Mouse (Mus musculus): ENCODE data around the gene Bbx. TPM values are rescaled to one million over a fixed set of nuclear protein-coding genes. Genes with fewer than 3 reads are reported as not detected.

Gene Bbx
- total RNA-seq, 2 experiments from 2014 or later: 15.4 to 18.0 TPM

DNA sequence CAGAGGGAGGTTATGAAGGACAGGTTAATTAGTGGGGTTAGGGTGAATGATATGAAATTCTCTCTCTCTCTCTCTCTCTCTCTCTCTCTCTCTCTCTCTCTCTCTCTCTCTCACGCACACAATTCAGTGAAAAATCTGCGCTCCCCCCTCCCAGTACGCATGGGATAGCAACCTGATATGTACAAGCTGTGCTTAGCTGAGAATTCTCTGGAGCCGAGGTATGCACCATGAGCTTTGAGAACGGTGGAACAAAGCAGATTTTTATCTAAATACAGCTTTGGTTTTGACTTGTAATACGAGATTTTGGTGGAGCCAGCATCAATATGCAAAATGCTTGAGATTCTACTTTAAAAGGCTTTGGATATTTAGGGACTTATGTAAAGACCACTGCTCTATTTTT lies 243.1 kb downstream of the Bbx start:
- intact Hi-C loops (cut with DNase I): no loop called here
- no peak for DNase-seq

DNA sequence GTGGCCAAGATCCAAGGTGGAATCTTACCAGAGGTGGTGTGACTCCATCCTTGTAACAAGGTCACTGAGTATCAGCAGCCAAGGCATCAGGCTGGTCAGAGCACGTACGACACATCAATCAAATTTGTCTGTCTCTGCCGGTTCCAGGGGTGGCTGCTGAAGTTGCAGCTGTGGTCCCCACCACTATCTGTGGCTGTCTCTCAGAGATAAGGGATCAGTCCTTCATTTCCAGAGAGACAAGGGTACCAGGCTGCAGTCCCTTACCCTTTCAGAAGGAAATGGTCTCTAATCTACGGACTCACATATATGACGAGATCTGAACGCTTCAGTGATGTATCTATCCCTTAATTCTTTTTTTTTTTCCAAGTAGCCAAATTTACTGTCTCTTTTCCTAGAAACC lies 245.6 kb downstream of the Bbx start:
- DNase-seq: no peak
- intact Hi-C loops (cut with DNase I): no loop called here

DNA sequence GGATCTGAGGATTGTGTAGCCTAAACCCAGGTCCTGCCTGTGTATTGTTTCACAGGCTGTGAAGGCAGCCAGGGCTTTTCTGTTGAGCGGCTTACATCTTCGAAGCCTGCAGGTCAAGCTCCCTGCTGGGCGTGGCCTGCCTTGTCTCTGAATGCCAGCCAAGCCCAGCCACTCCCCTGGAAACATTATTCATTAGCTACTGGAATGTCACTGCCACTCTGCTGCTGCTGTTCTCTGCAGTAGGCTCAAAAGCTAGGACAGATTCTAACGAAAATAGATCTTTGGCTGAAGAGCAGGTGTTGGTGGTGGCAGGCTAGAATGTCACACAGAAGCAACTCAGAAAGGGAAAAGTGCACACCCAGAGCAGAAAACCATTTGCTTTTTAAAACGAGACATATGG lies 247.1 kb downstream of the Bbx start:
- peak; percentile 48 to 67 for DNase-seq
- intact Hi-C loops (cut with DNase I): no loop called here

DNA sequence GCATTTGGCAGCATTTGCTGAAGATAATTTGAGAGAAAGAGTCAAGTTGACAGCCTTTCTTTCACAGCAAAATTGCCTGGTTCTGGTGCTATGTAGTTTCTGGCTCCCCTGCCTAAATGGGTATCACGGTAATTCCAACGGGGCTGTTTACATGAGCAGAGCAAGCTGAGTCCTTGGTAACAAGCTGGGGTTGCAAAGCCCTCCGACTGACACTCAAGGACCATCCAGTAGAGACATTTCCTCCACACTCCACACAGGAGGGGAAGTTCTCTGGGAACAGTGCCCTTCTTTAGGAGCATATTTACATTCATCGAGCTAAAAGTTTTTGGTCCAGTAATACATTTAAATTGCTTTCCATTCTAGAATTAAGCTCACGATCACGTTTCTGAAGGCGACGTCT lies 249.2 kb downstream of the Bbx start:
- DNase-seq: no peak
- intact Hi-C loops (cut with DNase I): no loop called here

DNA sequence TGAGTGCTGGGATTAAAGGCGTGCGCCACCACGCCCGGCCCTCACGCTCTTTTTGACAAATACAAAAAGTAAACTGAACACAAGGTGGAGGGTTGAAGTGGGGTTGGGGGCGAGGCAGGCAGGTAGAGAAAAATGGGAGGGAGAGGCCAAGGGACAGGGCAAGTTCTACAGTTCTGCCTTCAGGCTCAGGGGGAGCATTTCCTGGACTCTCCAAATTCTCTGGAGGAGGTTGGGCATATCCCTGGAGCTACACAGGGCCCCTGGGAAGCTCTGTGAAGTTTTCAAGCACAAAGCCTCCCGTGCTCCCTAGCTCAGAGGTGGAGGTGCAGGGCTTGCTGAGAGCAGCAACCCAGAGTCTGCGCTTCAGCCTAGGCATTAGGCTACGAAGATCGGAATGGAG lies 249.6 kb downstream of the Bbx start:
- no peak for DNase-seq
- intact Hi-C loops (cut with DNase I): no loop called here

DNA sequence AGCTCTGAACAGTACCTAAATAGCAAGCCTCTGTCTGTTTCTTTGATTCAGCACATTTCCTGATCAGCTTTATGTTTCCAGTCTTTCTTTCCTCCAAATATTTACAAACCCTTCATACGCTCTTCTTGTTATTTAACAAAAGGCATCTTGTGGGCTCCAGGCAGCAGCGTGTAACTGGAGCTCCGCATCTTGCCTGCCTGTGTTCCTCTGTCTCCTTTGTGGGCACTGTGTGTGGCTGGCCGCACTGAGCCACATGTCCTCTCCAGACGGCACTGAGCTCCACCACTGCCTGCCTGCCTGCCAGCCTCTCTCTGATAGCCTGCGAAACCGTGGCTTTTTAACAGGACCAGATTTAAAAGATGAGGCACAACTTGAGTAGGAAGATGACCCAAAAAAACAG lies 259.4 kb downstream of the Bbx start:
- intact Hi-C loops (cut with DNase I): no loop called here
- no peak for DNase-seq

DNA sequence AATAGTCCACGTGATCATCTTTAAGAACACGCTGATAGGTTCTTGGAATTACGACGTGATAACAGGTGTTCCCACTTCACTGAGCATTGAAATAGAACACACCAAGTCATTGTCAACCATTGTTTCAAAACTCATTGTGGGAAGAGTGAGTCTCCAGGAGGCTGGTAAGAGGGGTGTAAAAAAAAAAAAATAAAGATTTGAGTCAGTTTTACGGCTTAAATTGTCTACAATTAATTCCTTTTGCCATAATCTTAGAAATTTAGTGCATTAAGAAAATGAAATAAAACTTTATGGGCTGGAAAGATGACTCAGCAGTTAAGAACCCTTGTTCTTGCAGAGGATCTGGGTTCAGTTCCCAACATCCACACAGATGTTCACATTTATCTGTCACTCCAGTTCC lies 261.4 kb downstream of the Bbx start:
- DNase-seq: no peak
- intact Hi-C loops (cut with DNase I): no loop called here

DNA sequence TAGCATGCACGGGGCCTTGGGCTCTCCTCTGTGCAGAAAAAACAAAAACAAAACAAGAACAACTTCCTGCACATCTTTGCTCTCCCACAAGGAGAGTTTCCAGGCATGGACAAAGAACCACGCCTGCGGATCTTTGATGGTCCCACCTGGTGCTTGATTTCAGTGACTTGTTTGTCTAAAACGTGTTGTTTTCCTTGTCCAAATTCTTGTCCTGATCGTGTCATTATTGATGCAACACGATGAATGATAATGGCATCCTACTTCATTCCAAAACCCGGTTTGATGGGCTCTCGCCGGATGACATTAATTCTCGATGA lies 264.2 kb downstream of the Bbx start:
- intact Hi-C loops (cut with DNase I): no loop called here
- no peak for DNase-seq

DNA sequence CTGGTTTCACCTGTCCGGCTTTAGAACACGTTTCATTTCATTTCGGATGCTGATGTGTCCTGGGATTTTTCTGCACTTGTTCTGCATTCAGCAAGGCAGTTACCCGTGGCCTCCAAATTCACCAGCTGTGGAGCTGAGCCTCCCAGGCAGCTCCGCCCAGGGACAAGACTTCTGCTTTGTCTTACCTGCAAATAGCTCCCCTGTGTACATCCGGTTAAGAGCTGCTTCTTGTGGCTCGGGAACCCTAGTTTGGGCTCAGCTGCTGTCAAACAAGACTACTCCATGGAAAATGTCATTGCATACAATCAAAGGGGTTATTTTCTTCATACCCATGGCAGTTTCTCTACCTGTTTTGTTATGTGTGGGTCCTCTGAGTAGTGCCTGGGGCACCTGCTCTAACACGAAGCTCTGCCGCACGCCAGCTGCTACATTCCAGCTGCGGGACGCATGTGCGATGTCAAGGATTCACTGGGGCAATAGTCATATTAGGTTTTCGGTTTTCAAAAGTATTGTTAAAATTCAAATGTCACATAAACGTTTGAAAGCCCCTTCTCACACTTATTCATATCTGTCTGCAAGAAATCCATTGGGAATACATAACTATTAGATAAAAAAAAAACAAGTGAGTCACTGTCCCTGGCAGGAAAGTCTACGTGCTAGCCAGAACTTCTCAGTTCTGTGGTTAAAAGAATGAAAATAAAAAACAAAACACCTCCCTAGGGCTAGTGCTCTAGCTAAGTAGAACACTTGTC lies 264.8 kb downstream of the Bbx start:
- intact Hi-C loops (cut with DNase I): no loop called here
- no peak for DNase-seq

DNA sequence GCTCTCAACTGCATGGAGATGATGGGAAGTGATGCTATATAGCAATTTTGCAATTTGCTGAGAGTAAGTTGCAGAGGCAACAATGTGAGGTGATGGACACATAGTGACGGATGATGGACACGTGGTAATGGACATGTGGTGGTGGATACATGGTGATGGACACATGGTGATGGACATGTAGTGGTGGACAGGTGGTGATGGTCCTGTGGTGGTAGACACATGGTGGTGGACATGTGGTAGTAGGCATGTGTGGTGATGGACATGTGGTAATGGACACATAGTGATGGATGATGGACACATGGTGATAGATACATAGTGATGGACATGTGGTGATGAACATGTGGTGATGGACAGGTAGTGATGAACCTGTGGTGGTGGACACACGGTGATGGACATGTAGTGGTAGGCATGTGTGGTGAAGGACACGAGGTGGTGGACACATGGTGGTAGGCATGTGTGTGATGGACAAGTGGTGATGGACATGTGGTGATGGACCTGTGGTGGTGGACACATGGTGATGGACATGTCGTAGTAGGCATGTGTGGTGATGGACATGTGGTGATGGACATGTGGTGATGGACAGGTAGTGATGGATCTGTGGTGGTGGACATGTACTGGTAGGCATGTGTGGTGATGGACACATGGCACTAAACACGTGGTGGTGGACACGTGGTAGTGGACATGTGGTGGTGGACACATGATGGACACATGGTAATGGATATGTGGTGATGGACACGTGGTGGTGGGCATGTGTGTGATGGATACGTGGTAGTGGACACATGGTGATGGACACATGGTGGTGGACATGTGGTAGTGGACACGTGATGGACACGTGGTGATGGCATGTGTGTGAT lies 271.5 kb downstream of the Bbx start:
- DNase-seq: no peak
- intact Hi-C loops (cut with DNase I): no loop called here

DNA sequence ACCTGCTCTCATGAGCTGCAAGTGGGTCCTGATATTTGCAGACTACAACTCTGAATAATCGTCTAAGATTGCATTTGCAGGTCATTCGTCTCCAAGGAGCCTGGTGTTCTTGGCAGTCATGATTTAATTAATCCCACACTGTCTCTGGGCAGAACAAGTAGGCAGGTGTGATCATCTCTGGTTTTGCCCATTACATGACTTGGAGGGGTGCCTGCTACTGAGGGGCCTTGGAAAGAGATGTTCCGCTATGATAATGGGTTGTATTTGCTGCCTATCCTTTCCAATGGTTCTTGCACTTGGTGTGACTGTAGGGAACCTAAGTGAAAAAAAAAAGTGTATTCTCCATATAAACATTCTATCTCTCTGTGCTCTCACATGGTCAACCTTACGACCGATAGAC lies 273.6 kb downstream of the Bbx start:
- no peak for DNase-seq
- intact Hi-C loops (cut with DNase I): no loop called here

DNA sequence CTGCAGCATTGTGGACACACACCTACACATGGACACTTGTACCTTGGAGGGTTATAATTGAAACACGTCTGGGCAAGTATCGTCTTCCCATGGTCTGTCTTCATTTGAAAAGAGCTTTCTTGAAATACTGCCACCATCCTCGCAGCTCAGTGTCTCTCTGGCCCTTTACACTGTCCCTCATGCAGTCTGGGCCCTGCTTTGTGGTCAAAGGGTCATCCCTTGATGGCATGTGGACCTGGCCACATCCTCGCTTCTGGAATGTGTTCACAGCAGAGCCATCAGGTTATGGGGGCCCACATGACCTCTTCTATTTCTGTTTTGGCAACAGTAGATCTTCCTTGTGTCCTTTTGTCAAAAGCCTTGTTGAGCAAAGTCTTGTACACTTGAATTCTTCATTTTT lies 282.6 kb downstream of the Bbx start:
- DNase-seq: no peak
- intact Hi-C loops (cut with DNase I): no loop called here

DNA sequence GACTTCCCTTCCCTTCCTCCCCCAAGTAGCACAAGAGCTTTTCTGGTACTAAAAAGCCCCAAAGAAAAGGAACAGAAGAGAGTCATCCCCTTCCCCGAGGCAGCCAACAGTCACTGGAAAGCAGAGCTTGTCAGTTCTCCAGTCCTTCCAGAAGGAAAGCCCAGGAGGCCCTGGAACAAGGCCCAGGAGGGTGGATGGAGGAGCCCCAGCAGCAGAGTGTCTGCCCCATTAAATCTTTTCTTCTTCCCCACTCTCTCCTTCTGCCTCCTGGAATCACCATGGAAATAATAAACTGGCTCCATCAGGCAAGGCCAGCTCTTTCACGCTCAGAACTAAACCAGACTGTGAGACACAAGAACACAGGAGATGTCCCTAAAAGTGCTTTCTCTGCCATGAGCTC lies 284.3 kb downstream of the Bbx start:
- intact Hi-C loops (cut with DNase I): no loop called here
- DNase-seq: peak; percentile 12 to 15

Other genes starting within 250 kb of the Bbx start
- not detected for gene Ccdc54, start 158.8 kb upstream of the Bbx start, total RNA-seq (2021)

Measured in heart, postnatal 14 days (tissue).